Mouse (Mus musculus) gastrocnemius, postnatal 14 days (tissue): ENCODE data around the gene Scn10a. TPM values are rescaled to one million over a fixed set of nuclear protein-coding genes. Genes with fewer than 3 reads are reported as not detected.

ENCODE experiments used
- DNase-seq: peaks from one replicate; pipeline ENCODE4 v3.0.0; 2021; ENCODE audit warnings: mixed read lengths
- intact Hi-C: fragments of 180-260 bp; cut with DNase I; formaldehyde crosslinking; loops from one replicate; pipeline ENCODE4 v1.15.1; 2025; ENCODE audit warnings: low total_unique reads
- long read RNA-seq, 2 experiments: library from polyadenylated mRNA; stranded (forward); transcript quantifications; one replicate each; pipeline ENCODE4 v2.0.0; 2021
- total RNA-seq, 2 experiments: library from RNA; stranded (reverse); gene quantifications; 2 replicates each; pipeline ENCODE4 v1.2.3; 2021

The Scn10a gene
- total RNA-seq = not detected
- long read RNA-seq, experiment 1 = 0 reads
- long read RNA-seq, experiment 2 = 0 reads

DNA sequence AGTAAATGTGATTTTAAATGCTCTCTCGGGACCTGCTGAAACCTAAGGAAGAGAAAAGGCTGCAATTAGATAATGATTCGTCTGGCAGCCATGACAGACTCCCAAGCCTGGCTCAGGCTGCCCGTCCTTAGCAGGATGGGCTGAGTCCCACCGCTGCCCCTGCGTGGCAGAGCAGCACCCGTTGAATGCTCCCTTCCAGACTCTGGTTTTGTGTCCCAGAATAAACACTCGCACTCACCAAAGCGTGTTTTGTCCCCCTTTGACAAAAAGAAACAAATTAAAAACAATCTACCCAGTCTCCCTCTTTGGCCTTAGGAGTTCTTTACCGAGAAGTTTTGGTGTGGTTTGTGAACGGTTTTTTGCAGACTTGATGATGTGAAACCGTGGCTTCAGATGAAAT is at the start of gene Scn10a:
Gene Scn10a (minus strand): TSS at position 101 of the 400 bp plus-strand sequence.
- DNase-seq = no peak
- intact Hi-C loops = no loop called here

DNA sequence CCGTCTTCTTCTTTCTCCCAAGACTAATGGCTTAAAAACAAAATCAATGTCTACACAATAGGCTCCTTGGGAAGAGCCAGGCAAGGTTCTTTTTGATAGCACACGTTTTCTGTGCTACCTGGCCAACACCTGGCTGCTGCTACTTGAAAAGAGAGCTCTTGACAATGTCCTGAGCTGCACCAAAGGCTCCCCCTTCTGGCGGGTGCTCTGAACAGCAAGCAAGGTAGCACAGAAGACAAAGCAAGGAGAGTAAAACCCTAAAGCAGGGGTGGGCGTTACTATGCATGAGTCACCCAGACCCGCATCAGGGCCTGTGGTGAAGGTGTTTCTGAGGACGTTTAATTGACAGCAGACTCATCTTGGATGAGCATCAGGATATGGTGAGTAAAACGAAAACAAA is 49.5 kb upstream of the Scn10a start:
- no peak for DNase-seq
- intact Hi-C loops = no loop called here

DNA sequence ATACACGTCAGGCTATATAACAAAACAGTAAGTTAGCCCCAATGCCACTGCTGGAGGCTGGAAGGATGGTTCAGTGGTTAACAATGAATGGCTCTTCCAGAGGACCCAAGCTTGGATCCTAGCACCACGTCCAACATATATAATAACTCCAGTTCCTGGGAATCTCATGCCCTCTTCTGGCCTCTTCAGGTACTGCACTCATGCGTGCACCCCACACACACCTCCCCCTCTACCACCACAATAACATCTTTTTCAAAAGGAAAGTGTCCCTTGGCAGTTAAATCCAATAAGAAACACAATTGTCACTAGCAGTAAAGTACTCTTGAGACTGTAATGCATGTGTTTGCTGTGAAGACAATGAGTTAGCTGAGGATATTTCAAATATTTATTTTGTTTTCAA is 41.1 kb upstream of the Scn10a start:
- intact Hi-C loops = no loop called here
- DNase-seq = no peak

DNA sequence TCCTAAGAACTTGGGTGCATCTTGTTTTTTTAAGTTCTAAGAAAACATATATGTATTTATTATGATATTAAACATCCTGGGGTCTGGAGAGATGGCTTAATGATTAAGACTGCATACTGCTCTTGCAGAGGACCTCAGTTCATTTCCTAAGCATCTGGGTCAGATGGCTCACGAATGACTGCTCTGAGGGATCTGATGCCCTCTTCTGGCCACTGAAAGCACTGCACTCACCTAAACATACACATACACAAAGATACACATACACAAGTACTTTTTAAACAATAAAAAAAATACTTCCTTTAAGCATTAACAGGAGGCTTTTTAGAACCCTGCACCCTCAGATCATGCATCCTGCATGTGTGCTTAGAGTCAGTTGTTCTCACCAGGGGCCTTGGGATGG is 40.3 kb upstream of the Scn10a start:
- no peak for DNase-seq
- intact Hi-C loops = loop anchor here (10.0 kb wide), 1 partner anchor 295 kb away; no protein-coding TSS in a partner anchor

DNA sequence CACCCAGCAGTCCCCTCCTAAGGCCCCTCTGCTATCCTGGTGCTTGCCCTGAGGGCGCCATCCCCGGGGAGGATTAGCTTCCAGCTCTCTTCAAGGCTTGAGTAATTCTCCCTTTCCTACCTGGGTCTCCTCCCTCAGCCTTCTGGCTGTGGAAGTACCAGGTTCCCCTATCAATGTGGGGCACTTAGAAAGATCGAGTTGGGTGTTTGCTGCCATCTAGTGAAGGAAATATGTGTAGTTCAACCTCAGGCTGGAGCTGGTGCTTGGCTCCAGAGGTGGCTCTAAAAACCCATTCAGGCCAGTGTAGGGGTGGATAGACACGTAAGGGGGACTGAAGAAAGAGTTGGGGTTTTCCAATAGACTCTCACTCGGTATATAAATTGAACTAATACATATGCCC is 32.4 kb upstream of the Scn10a start:
- DNase-seq = no peak
- intact Hi-C loops = loop anchor here (10.0 kb wide), 1 partner anchor 287 kb away; no protein-coding TSS in a partner anchor

DNA sequence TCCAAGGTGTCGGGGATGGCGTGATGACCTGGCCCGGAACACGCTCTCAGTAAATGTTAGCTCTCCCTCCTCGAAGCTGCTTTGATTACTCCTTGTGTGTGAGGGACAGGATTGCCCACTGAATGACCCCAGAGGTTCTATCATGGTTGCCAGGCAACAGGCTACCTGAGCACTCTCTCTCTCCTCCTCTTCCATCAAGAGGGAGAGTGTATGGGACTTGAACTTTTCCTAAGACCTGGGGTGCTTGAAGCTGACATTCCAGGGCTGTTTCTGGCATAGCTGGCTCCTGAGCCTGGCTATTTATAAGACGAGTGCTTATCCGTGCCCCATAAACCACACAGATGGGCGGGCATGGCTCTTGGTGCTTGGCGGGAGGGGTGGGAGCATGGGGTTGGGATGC is 30.0 kb upstream of the Scn10a start:
- DNase-seq = no peak

DNA sequence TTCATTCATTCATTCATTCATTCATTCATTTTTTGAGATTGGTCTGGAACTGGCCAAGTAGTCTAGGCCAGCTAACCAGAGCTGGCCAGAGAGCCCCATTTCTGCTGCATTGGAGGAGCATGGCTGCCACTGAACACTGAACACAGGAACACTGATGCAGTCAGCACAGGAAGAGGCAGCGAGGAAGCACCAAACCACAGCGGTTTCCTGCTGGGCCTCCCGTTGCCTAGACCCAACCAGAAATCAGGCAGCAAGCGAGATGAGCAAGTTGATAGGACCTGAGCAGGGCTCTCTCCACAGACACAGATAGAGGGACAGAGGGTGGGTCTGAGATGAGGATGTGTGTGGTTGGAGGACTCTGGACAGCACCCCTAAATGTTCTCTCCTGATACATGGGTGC is 24.8 kb upstream of the Scn10a start:
- DNase-seq = no peak
- intact Hi-C loops = no loop called here

More for the DNA sequence above, 30.0 kb upstream of the Scn10a start:
- intact Hi-C loops = no loop called here

DNA sequence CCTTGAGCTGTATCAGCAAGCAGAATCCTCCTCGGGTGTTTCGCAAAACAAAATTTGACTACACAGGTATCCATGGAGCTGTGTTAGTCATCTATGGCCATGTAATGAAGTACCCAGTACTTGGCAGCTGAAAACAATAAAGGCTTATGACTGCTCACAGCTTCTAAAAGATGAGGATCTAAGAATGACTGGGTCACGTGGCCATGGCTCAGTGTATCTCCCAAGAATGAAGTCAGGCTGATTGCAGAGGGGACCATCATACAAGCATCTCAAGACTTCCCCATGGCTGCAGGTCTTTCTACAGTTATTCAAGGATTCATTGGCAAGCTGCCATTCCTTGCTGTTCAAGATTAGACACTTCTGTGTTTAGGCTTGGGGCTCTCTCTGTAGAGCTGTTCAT is 24.2 kb upstream of the Scn10a start:
- DNase-seq = no peak
- intact Hi-C loops = no loop called here

DNA sequence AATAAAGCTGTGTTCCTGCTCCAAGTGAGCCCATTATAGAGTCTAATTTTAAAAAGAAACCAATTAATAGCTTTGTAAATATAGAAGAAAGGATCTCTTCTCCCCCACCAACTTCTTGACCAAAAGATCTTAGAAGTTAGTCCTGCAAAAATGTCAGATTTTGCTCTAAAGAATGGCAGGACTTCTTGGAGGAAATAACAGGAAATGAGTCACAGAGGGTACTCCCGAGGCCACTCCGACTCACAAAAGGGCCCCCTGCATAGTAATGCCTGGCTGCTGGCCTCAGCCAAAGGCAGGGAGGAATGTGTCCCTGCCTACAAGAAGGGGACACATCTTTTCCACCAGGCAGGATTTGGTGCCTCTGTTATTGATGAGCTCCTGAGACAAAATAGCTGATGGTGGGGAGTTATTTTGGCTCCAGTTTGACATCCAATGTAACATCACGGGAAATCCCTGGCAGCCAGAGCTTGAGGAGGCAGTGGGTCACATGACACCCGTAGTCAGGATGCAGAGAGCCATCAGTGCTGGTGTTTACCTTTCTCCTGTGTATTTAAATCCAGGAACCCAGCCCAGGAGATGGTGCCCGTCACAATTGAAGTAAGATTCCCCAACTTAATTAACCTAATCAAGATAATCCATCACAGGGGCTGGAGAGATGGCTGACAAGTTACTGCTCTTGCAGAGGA is 22.1 kb upstream of the Scn10a start:
- intact Hi-C loops = no loop called here
- DNase-seq = no peak

DNA sequence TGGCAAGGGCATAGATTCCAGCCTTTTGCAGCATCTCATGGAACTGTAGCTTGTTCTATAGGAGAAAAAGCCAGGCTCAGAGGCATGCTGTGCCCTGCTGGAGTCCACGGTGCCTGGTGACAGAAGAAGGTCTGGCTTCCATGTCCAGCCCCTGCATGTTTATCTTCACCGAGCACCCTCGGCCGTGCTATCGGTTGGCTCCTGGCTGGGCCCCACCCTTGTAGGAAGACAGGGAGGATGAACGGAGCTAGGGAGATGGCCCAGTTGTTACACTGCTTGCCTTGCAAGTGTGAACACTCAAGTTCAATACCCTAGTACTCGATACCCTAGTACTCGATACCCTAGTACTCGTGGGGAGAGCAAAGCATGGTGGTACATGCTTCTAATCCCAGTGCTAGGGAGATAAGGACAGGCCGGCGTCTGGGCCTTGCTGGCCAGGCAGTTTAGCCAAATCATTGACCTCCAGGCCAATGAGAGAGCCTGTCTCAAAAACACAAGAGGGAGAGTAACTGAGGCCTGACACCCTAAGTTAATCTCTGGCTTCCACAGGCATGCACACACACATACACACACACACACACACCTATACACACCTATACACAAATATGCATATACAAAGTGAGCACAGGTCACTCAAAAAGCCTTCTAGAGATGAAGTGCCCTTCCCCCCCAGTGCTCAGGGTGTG is 9.4 kb upstream of the Scn10a start:
- DNase-seq = no peak
- intact Hi-C loops = no loop called here

DNA sequence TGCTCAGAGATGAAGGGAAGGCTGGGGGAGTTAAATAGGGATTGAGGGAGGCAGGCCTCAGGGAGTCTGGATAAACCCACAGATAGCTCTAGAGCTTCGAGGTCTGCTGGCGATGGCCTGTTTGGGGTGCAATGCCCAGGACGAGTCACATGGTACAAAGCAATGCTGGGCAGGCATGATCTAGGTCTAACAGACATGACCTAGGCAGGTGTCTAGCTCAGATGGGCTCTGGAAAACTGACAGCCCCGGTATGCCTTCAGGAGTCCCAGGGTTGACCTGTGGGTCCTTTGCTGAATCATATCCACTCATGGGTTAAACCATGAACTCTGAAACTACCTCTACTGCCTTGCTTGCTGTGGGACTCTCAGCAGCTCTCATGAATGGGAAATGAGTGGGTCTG is 7.9 kb upstream of the Scn10a start:
- DNase-seq = no peak
- intact Hi-C loops = no loop called here

DNA sequence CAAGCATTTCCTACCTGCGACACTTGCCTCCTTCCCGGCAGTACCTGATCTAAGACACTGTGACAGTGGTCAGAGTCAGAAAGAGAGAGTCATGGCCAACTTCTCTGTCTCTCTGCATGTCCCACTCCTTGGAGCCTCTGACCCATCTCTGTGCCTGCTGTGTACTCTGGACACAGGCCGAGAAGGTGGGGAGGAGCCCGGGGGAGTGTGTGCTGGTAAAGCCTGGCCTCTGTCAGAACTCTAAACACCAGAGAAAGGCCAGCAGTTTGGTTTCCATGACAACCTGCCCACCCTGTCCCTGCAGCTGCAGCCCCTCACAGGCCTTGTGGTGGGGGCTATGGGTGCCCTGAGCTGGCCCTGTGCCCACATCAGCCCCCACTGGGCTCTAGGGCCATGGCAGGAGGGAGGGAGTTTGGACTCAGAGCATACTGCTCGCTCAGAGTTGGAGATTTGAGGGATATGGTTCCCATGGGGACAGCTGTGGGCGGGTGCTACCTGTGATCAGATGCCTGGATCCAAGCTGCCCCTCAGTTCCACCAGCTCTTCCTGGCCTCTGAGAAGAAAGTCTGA is 6.3 kb upstream of the Scn10a start:
- no peak for DNase-seq
- intact Hi-C loops = no loop called here

DNA sequence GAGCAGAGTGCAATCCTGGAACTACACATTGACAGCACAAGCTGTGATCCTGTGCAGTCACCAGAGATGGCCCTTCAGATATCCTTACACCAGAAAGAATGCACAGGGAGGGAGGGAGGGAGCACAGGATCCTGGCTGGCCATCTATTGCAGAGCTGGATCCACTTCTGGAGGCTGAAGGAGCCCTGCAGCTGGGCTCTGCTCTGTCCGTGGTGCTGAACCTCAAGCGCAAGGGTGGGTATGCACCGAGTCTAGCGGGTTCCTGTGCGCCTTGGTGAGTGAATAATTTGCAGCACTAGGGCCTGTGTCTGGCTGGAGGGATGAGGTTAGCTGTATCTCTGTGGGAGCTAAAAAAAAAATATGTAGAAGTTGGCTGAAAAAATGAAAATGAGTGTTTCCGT is 12.4 kb downstream of the Scn10a start:
- DNase-seq = peak; percentile 68
- intact Hi-C loops = no loop called here

DNA sequence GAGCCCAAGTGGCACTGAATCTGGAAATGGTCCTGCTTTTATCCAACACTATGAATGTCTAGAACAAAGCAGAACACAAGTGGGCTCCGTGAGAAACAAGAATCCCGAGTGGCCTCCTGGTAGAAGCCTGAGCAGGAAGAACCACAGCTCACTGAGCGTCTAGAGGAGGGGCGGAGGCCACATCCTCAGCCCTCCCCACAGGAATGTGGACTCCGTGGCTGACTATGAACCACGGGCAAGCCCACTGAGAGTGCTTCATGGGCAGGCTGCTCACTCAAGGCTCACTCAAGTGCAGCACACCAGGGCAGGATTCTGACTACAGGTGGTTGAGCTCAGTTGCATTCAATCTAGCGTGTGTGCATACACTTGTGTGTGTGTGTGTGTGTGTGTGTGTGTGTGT is 27.6 kb downstream of the Scn10a start:
- no peak for DNase-seq
- intact Hi-C loops = no loop called here

DNA sequence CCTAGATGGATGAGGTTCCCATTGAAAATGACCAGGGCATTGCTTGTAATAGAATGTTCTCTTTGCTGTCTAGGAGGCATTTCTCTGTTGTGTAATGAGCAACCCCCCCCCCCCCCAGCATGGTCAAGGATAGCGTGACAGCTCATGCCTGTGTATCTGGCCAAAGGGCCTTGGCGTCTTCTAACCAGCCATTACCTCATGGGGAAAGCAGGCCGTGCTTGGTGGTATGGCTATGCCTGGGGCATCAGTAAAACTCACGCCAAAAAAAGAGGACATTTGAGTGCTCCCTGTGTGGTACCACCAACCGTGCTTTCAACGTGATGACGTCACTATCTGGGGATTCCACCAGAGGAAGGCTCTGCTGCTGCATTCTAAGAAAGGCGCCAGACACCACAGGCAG is 28.1 kb downstream of the Scn10a start:
- DNase-seq = no peak
- intact Hi-C loops = no loop called here

DNA sequence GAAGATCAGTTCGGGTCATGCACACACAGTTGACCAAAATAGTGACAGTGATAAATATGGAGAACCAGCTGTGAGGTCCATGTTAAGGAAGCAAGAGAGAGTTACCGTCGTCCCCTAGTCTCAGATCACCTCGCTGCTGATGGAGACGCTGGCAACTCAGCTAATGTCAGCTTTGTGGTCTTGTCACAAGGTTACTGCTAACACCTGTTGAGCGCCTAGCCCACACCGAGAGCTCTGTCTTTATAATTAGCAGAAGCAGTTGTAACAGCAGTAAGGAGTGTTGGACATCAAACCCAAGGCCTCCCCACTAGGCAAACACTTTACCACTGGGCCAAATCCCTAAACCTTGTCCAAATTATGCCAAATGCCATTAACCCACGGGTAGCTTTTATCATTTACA is 31.2 kb downstream of the Scn10a start:
- no peak for DNase-seq

DNA sequence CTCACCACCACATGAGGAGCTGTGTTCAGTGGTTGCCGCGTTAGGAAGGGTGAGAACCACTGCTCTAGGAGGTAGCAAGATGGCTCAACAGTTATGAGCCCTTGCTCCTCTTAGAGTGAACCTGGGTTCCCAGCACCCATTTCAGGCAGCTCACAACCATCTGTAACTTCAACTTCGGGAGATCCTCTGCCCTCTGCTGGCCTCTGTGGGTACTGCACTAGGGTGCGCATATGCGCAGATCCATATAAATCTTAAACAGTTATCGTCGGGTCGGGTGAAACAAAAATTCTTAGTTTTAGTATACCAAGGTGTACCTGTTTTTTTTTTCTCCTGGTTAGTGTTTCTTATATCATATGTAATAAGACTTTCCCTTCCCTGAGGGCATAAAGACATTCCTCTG is 32.9 kb downstream of the Scn10a start:
- no peak for DNase-seq
- intact Hi-C loops = no loop called here

More for the DNA sequence above, 31.2 kb downstream of the Scn10a start:
- intact Hi-C loops = no loop called here

DNA sequence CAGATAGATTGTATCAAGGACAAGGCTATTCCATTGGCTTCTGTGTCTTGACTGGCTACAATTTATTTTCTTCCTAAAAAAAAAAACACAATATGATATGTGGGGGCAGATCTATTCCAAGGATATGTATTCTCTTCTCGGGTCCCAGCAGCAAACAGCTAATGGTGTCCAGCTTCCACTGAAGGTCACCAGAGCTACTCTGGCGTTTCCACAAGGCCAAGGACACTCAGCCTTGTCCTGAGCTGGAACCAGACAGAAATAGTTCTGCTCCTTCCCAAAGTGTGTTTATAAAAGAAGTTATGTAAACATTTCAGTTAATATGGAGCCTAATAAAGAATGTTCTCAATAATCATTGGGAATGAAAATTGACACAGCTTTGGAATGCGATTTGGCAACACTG is 38.2 kb downstream of the Scn10a start:
- no peak for DNase-seq
- intact Hi-C loops = no loop called here

DNA sequence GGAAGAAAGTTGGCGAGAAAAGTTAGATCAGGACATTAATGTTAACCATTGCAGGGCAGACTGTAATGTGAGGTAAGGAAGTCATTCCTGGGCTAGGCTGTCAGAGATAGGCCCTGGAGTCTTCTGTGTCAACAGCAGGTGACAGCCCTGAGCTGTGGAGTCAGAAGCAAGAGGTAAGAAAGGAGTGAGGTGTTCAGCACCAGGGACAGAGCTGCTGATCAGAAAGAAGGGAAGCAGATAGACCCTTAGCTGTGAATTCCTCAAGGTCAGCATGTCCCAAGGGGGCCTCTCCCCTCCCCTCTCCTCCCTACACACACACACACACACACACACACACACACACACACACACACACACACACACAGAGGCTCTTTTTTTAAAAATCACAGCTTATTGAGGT is 55.0 kb downstream of the Scn10a start:
- no peak for DNase-seq
- intact Hi-C loops = no loop called here

DNA sequence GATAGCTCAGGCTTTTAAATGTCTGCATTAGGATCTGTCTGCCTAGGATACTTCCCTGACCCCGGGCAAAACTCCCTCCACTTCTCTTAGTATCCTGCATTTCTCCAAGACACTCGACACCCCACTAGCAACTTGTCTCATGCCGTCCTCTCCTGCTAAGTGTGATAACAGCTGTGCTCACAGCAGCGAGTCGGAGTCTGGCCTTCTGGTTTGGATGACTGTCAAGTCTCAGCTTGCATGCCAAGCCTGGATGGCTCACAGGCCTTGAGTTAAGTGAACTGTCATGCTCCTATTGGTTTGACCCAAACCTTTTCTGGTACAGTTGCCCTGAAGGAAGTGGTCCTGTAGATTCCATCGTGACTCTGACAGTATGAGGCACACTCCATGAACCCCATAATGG is 63.0 kb downstream of the Scn10a start:
- intact Hi-C loops = no loop called here
- DNase-seq = peak; percentile 55

DNA sequence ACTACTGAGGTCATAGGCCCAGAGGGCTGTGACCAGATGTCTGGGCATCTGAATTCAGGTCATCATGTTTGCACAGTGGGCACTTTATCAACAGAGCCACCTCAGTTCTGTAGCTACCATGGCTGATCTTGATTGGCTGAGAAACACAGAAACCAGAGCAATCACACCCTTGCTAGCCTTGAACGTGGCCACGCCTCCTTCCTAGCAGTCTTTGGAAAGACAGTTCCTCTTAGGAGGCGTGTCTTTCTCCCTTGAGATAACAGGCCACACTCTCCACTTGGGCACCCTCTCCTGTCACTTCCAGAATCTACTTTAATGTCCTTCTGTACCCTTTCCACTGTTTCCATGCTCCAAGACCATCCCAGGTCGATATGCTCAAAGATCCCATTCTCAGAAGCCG is 65.4 kb downstream of the Scn10a start:
- intact Hi-C loops = no loop called here

More for the DNA sequence above, 65.4 kb downstream of the Scn10a start:
- no peak for DNase-seq
